Mouse (Mus musculus) midbrain, embryonic 15.5 days (tissue): Measurements from ENCODE around the gene Nckap5l. TPM values are rescaled to one million over a fixed set of nuclear protein-coding genes. Genes with fewer than 3 reads are reported as not detected.
A peak's percentile ranks its signal among the peaks of the same experiment; 100 is the strongest.
"Not testable (repeated sequence)": the region's sequence is repeated elsewhere in the genome, so short reads cannot be mapped to it uniquely, and the experiment has no call there.

Experiments used
- ATAC-seq: fragments of 200-750 bp; cut with Nextera tagmentation; replicated peaks from 2 replicates; pipeline ENCODE4 v1.8.0; 2017; ENCODE audit warnings: moderate TSS enrichment
- H3K27ac ChIP-seq: fragments of 300-500 bp; sonication (generic); 2 replicates; pipeline ENCODE4 v1.5.1; 2015; ENCODE audit warnings: mild to moderate bottlenecking, inconsistent platforms
- H3K27me3 ChIP-seq: fragments of 300-500 bp; sonication (generic); replicated peaks from 2 replicates; pipeline ENCODE4 v1.6.1; 2015; ENCODE audit warnings: inconsistent platforms
- H3K36me3 ChIP-seq: fragments of 300-500 bp; sonication (generic); replicated peaks from 2 replicates; pipeline ENCODE4 v1.6.1; 2015; ENCODE audit warnings: inconsistent platforms
- H3K4me1 ChIP-seq: fragments of 300-500 bp; sonication (generic); 2 replicates; pipeline ENCODE4 v1.6.1; 2015; ENCODE audit warnings: inconsistent platforms
- H3K4me2 ChIP-seq: fragments of 300-500 bp; sonication (generic); 2 replicates; pipeline ENCODE4 v1.6.1; 2015; ENCODE audit warnings: inconsistent platforms, mild to moderate bottlenecking, moderate library complexity
- H3K4me3 ChIP-seq: fragments of 300-500 bp; sonication (generic); 2 replicates; pipeline ENCODE4 v1.5.1; 2015; ENCODE audit warnings: mild to moderate bottlenecking, inconsistent platforms
- H3K9ac ChIP-seq: fragments of 300-500 bp; sonication (generic); 2 replicates; pipeline ENCODE4 v1.6.1; 2015; ENCODE audit warnings: mild to moderate bottlenecking, inconsistent platforms
- H3K9me3 ChIP-seq: fragments of 300-500 bp; sonication (generic); 2 replicates; pipeline ENCODE4 v1.6.1; 2016; ENCODE audit warnings: inconsistent platforms
- WGBS: fragments of 180-500 bp; shearing (Covaris S2); methylation state at CpG from one replicate; pipeline ENCODE4 v1.1.7; 2015; ENCODE audit warnings: mixed read lengths; 5-methylcytosine and 5-hydroxymethylcytosine counted together
- polyA plus RNA-seq: library from polyadenylated mRNA; unstranded; fragments of >200 nt; fragmentation: Nextera tagmentation; extraction: Ambion mirVana; gene quantifications from 2 replicates; pipeline ENCODE4 v1.2.1, GENCODE M21; 2015

Nckap5l gene
- polyA plus RNA-seq, 1 experiment from 2014 or later = 15.6 TPM

DNA sequence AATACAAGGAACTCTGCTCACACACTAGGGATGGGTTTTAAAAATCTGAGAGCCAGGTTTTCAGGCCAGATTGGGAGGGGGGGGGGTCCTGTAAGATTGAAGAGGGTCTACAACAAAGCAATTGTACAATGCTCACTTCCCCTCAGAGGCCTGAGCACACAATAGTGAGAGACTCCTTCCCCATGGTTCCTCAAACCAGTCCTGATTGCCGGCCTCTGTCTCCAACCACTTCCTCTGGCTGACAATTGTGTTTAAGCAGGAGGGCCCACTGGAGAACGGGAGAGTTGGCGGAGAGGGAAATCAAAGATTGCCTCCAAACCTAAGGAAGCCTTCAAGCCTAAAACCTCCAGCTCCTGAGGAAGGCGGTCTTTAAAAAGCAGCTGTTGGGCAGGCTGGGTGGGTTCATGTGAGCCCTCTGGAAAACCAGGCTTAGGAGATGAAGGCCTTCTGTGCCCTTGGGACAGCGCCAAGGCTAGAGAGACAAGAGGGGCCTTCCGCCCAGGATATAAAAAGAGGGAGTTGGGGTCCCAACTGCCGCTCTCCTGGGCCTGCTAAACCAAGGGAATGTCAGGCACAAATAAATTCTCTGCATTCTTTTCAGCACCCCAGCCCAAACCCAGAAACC lies 1.1 kb downstream of the Nckap5l start:
- peak overlapping the region; percentile 78 for H3K4me3 ChIP-seq
- H3K36me3 ChIP-seq = no peaks in the 10 kb centered on the region
- H3K27me3 ChIP-seq = no peaks in the 10 kb centered on the region
- ATAC-seq = no peak
- peak overlapping the region; percentile 89 for H3K4me2 ChIP-seq
- peaks cover 36% of the 10 kb centered on the region for H3K4me1 ChIP-seq
- H3K9ac ChIP-seq = peak overlapping the region; percentile 82
- 8% methylated on average over 7 of the region's 7 CpGs for WGBS
- peak overlapping the region; percentile 85 for H3K27ac ChIP-seq
- H3K9me3 ChIP-seq = no peaks in the 10 kb centered on the region

DNA sequence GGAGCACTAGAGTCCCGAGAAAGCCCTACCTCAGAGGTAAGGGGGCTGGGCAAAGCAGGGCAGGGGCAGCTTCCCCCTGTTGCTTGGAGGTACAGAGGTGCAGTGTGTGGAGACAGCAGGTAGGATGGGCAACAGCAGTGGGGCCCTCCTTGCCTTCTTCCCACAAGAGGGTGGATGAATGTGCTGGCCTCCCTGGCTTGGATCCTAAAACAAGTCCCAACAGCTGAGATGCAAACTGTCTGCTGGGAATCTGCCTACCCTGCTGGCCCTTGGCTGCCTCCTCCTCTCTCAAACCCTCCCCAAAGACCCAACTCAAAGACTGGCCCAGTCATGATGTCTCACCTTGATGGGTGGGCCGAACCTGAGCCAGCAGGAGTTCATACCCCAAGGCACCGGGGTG lies 2.1 kb downstream of the Nckap5l start:
- Histone ChIP-seq H3K4me3 (no peak overlapping the region), H3K27ac (no peak overlapping the region), H3K4me2 (peak overlapping the region; percentile 9; the same call in 1 of the 2 replicates), H3K27me3 (no peaks in the 10 kb centered on the region), H3K4me1 (peaks cover 36% of the 10 kb centered on the region), H3K9ac (no peak overlapping the region), H3K36me3 (no peaks in the 10 kb centered on the region), H3K9me3 (no peaks in the 10 kb centered on the region)
- WGBS = 84% methylated on average over 3 of the region's 3 CpGs
- ATAC-seq = no peak

DNA sequence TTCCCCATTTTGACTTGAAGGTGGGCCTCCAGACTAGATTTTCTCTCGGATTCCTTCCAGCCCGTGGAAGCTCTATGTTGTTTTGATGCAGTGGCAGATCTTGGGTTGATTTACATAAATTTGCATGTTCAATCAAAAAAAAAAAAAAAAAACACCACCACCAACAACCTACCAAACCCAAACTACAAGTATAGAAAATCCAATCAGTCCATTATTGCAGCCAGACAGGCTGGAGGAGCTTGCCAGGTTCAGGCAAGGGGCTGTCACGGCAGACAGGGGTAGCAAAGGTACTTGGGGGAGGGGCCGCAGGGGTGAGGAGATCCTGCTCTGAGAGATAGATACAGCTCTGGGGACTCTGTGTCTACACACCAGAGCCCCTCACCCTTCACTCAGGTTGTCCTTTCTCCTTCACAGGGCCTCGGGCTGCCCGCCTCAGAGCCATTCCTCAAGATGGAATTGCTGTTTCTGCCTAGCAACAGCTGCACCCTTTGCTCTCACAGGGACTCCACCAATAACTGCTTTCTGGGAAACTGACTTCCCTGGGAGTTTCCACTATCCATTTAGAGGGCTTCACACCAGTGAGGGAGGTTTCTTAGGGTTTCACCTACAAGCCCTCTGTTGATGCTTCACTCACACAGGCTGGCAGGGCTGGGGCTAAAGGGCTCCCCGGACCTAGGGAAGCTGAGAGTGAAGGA lies 2.8 kb downstream of the Nckap5l start:
- no peak overlapping the region for H3K9ac ChIP-seq
- H3K4me1 ChIP-seq = peaks cover 36% of the 10 kb centered on the region
- H3K27ac ChIP-seq = no peak overlapping the region
- H3K4me2 ChIP-seq = no peak overlapping the region
- ATAC-seq = no peak
- H3K27me3 ChIP-seq = no peaks in the 10 kb centered on the region
- WGBS = 67% methylated on average over 7 of the region's 7 CpGs
- H3K36me3 ChIP-seq = no peaks in the 10 kb centered on the region
- H3K9me3 ChIP-seq = no peaks in the 10 kb centered on the region
- no peak overlapping the region for H3K4me3 ChIP-seq

DNA sequence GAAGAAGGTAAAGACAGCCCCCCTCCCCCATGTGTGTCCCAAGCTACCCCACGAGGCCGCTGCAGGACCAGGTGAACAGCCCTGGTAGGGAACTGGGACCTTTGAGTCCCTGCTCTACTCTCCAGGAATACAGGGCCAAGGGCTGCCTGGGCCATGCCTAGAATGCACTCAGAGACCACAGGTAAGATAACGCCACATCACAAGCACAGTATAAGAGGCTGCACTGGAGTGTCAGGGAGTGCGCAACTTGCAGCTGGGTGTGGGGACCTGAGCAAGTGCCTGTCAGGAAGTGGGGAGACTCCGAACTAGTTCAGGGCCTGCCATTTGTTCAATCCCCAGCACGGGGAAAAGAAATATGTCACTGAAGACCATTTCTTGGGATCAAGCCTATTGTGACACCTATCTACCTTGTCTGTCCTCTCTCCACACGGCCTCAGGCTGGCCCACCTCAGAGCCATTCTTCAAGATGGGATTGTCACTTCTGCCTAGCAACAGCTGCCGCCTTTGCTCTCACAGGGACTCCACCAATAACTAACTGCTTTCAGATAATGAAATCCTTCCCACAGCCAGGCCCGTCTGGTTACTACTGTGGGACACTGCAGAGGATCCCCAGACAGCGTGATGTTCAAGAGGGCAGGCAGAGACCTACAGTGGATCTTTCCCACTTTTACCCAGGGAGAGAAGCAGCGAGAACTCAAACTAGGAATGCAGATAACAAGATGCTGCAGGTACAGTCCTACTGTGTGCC lies 4.2 kb downstream of the Nckap5l start:
- 76% methylated on average over 11 of the region's 11 CpGs for WGBS
- ATAC-seq = no peak
- Histone ChIP-seq H3K9me3 (no peaks in the 10 kb centered on the region), H3K27me3 (no peaks in the 10 kb centered on the region), H3K4me2 (no peak overlapping the region), H3K27ac (no peak overlapping the region), H3K9ac (no peak overlapping the region), H3K4me3 (no peak overlapping the region), H3K4me1 (peaks cover 32% of the 10 kb centered on the region), H3K36me3 (no peaks in the 10 kb centered on the region)

DNA sequence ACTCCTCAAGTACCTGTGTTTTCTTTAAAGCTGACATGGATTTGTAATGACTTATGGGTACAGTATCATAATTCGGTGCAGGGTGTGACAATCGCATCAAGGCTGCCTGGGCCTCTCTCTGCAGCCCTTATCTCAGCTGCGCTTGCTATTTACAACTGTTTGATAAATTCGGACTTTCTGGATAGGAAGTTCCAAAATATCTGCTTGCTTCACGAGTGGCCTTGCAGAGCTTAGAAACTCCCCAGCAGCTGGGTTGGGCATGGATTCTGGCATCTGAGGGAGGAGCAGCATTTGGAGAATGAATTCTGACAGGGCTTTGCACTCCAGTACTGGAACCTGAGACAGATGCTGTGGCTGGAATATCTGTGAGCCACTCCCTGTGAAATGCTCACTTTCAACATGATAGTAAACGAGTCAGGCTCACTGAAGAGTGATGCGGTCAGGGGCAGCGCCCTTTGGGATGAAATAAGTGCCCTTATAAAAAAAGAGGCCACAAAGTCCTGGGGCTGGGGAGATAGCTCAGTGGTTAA lies 7.7 kb downstream of the Nckap5l start:
- no peak for ATAC-seq
- H3K4me2 ChIP-seq = no peak overlapping the region
- no peak overlapping the region for H3K4me3 ChIP-seq
- no peaks in the 10 kb centered on the region for H3K27me3 ChIP-seq
- H3K36me3 ChIP-seq = no peaks in the 10 kb centered on the region
- peak overlapping the region; percentile 49; the same call in 1 of the 2 replicates for H3K27ac ChIP-seq
- H3K9ac ChIP-seq = no peak overlapping the region
- peaks cover 19% of the 10 kb centered on the region for H3K4me1 ChIP-seq
- 89% methylated on average over 8 of the region's 8 CpGs for WGBS
- H3K9me3 ChIP-seq = no peaks in the 10 kb centered on the region

DNA sequence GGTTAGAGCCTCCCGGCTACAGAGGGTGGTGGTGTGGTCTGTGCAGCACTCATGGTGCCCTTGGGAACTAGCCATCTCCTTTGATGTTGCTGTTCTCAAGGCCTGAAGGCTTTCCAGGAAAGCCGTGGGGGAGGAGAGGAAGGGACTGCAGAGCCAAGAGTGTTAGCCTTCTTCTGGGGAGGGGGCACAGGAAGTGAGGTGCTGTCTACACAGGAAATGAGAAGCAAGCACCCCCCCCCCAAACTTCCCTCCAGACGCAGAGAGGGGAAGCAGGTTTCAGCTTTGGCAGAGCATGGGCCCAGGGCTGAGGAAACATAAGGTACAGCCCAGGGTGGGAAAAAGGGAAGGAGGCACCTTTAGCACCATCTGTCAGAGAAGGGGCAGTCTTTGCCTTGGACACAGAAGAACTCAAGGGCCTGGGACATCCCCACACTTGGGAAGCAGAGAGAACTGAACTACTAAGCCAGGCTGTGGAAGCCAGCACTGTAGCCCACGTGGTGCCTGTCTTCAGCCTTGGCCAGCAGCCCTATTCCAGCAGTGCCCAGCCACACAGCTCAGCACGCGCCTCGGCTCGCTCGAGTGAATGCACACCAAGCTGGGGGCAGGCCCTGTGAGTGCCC lies 8.3 kb downstream of the Nckap5l start:
- Histone ChIP-seq H3K9ac (no peak overlapping the region), H3K27me3 (no peaks in the 10 kb centered on the region), H3K4me3 (no peak overlapping the region), H3K36me3 (no peaks in the 10 kb centered on the region), H3K27ac (peak overlapping the region; percentile 49; the same call in 1 of the 2 replicates), H3K4me2 (no peak overlapping the region), H3K4me1 (peaks cover 17% of the 10 kb centered on the region), H3K9me3 (no peaks in the 10 kb centered on the region)
- ATAC-seq = peak; percentile 39; the same call in 1 of the 2 replicates
- WGBS = 75% methylated on average over 9 of the region's 9 CpGs

DNA sequence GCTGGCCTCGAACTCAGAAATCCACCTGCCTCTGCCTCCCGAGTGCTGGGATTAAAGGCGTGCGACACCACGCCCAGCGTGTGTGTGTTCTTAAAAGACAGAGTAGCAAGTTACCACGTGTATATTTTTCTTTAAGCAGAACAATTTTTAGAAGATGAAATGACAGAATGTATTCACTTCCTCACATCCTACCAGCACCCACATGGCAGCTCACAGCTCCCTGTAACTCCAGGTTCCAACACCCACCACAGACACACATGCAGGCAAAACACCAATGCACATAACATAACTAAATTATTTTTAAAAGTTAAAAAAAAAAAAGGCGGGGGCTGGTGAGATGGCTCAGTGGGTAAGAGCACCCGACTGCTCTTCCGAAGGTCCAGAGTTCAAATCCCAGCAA lies 11.4 kb downstream of the Nckap5l start:
- not testable (repeated sequence) for H3K27me3 ChIP-seq, H3K4me3 ChIP-seq, H3K27ac ChIP-seq, H3K36me3 ChIP-seq, H3K4me2 ChIP-seq, ATAC-seq, H3K9ac ChIP-seq, H3K9me3 ChIP-seq
- H3K4me1 ChIP-seq = peaks cover 14% of the 10 kb centered on the region
- WGBS = 89% methylated on average over 10 of the region's 10 CpGs

DNA sequence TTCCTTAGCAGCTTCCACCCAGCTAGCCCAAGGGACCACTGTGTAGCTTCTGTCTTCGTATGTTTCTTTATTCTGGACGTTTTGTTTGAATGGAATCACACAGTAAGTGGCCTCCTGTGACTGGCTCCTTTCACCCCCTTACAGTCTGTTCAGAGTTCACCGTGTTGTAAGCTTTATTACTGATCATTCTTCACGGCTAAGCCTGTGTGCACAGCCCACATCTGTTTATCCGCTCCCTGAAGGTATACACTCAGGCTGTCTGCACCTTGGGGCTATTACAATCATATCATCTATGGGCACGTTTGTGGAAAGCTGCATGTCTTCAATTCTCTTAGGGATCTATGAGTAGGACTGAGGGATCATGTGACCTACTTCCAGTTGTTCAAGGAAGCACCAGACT lies 12.0 kb downstream of the Nckap5l start:
- no peak for ATAC-seq
- Histone ChIP-seq H3K27me3 (no peaks in the 10 kb centered on the region), H3K36me3 (no peaks in the 10 kb centered on the region), H3K27ac (peak overlapping the region; percentile 38; the same call in 1 of the 2 replicates), H3K9ac (no peak overlapping the region), H3K4me3 (no peak overlapping the region), H3K4me1 (peaks cover 18% of the 10 kb centered on the region), H3K4me2 (peak overlapping the region; percentile 7; the same call in 1 of the 2 replicates), H3K9me3 (no peaks in the 10 kb centered on the region)
- WGBS = 40% methylated on average over 6 of the region's 6 CpGs

DNA sequence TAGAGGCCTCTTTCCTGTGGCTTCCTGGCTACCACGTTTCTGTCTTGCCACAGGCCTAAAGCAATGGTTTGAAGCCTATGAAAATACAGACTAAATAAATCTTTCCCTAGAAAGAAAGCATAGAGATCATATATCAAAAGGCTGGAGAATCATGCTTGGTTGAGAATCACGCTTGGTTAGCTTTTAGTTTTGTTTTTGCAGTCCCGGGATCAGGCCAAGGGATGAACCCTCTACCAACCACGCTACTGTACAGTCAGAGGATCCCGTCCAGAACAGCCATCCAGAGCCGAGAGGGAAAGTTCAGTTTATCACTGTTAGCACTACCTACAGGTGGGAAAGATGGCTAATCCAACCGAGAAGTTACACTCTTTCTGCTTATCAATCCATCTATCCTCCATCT lies 15.2 kb downstream of the Nckap5l start:
- WGBS = 87% methylated on average over 7 of the region's 7 CpGs
- Histone ChIP-seq H3K27ac (no peak overlapping the region), H3K36me3 (no peaks in the 10 kb centered on the region), H3K4me1 (peaks cover 24% of the 10 kb centered on the region), H3K9me3 (no peaks in the 10 kb centered on the region), H3K4me2 (no peak overlapping the region), H3K27me3 (no peaks in the 10 kb centered on the region), H3K9ac (no peak overlapping the region), H3K4me3 (no peak overlapping the region)
- no peak for ATAC-seq

DNA sequence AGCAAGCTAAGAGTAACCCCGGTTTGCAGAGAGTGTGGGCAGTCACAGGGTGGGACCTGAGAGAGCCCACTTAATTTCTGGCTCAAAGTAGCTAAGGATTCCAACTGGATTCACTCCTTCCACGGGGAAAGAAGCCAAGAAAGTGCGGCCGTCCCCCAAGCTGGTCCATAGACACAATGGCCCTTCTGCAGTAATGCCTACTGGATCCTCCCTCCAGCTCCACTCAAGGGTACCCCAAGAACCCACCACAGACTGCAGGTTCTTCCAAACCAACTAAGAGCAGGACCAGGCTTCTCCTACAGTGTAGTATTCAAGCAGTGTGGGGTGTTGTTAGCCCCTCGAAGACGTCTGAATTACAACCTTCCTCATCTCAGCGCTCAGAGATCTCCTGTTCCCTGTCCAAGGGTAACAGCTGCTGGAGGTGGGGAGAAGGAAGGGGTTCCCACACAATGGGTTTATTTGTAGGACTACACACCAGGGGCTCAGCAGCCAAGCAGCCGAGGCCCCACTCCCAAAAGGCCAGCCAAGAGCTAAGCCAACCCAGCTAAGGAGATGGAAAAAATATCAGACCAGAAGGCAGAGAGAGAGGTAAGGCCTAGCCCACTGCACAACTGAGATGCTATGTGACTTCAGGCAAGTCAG lies 16.6 kb downstream of the Nckap5l start:
- Histone ChIP-seq H3K4me2 (no peak overlapping the region), H3K9ac (no peak overlapping the region)
- peak; percentile 30; the same call in 1 of the 2 replicates for ATAC-seq

DNA sequence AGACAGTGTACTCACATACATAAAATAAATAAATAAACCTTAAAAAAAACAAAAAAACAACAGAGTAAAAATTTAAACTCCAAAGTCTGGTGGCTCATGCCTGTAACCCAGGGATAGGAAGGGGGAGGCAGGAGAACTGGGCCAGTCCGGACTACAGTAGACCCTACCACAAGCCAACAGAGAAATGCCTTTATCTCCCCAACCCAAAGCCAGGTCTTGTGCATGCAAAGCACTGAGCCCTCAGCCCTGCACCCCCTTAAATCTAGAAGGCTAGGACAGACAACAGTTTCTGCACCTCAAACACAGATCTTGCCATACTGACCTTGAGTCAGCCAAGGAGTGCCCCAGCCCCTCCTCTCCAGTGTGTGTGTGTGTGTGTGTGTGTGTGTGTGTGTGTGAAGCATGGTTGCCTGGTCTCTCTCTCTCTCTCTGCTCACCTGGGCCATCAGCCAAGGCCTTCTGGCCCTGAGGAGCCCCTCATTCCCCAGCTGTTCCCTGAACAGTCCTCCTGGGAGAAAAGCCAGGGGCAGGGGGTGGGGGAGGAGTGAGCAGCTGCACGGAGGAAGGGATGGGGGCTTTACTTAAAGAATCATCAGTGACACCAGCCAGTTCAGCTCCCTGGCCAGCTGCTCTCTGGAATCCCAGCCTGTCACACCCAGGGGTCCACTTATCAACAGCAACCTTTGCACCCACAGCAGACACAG lies 17.3 kb downstream of the Nckap5l start:
- no peaks in the 10 kb centered on the region for H3K27me3 ChIP-seq
- no peak overlapping the region for H3K4me2 ChIP-seq
- H3K36me3 ChIP-seq = no peaks in the 10 kb centered on the region
- H3K9ac ChIP-seq = no peak overlapping the region
- WGBS = 44% methylated on average over 2 of the region's 2 CpGs
- peaks cover 18% of the 10 kb centered on the region for H3K4me1 ChIP-seq
- no peaks in the 10 kb centered on the region for H3K9me3 ChIP-seq
- no peak overlapping the region for H3K4me3 ChIP-seq
- ATAC-seq = peak; percentile 48
- peak overlapping the region; percentile 55 for H3K27ac ChIP-seq

More for the DNA sequence above, 16.6 kb downstream of the Nckap5l start:
- Histone ChIP-seq H3K4me1 (peaks cover 23% of the 10 kb centered on the region), H3K27ac (peak overlapping the region; percentile 55), H3K27me3 (no peaks in the 10 kb centered on the region), H3K36me3 (no peaks in the 10 kb centered on the region), H3K4me3 (no peak overlapping the region), H3K9me3 (no peaks in the 10 kb centered on the region)
- 57% methylated on average over 8 of the region's 8 CpGs for WGBS
